Mouse (Mus musculus): Measurements from ENCODE around the gene Dapk2. TPM values are rescaled to one million over a fixed set of nuclear protein-coding genes. Genes with fewer than 3 reads are reported as not detected.

Gene Dapk2
- polyA plus RNA-seq, 1 experiment from 2014 or later = 4.8 TPM

GRCm38 (mm10) chr9:66307341-66307740, 149.3 kb downstream of the Dapk2 start:
- H3K27me3 ChIP-seq = no peaks in the 10 kb centered on the region
- no peak overlapping the region for H3K27ac ChIP-seq
- WGBS = 10% methylated on average over 2 of the region's 2 CpGs
- no peak overlapping the region for H3K9ac ChIP-seq
- no peak for ATAC-seq (replicated peaks; ENCODE audit: low FRiP score)
- H3K36me3 ChIP-seq = no peaks in the 10 kb centered on the region
- H3K4me2 ChIP-seq = no peak overlapping the region
- H3K4me3 ChIP-seq (replicated peaks) = no peak overlapping the region
- H3K4me1 ChIP-seq = no peaks in the 10 kb centered on the region
- no peaks in the 10 kb centered on the region for H3K9me3 ChIP-seq (replicated peaks)

DNA sequence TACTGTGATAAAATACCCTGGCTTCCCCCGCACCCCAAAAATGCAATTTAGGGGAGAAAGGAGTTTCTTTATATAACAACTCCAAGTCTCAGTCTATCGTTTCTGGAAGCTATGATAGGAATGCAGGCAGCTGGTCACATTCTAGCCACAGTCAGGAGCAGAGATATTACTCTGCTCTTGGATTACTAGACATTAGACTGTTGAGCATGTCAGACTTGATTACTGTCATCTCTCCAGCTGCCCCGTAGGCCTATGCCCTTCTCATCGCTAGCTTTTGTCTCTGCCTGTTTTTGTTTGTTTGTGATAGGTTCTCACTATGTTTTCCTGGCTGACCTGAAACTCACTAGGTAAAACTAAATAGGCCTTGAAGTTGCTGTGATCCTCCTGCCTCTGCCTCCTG, 150.7 kb downstream of the Dapk2 start:
- Histone ChIP-seq H3K4me1 (no peaks in the 10 kb centered on the region), H3K4me3 (replicated peaks) (no peak overlapping the region), H3K4me2 (no peak overlapping the region), H3K9ac (no peak overlapping the region), H3K36me3 (no peaks in the 10 kb centered on the region), H3K27me3 (no peaks in the 10 kb centered on the region), H3K9me3 (replicated peaks) (no peaks in the 10 kb centered on the region), H3K27ac (no peak overlapping the region)
- no peak for ATAC-seq (replicated peaks; ENCODE audit: low FRiP score)
- WGBS = 85% methylated on average over 4 of the region's 4 CpGs

GRCm38 (mm10) chr9:66311458-66311857, 153.4 kb downstream of the Dapk2 start:
- H3K9ac ChIP-seq = no peak overlapping the region

DNA sequence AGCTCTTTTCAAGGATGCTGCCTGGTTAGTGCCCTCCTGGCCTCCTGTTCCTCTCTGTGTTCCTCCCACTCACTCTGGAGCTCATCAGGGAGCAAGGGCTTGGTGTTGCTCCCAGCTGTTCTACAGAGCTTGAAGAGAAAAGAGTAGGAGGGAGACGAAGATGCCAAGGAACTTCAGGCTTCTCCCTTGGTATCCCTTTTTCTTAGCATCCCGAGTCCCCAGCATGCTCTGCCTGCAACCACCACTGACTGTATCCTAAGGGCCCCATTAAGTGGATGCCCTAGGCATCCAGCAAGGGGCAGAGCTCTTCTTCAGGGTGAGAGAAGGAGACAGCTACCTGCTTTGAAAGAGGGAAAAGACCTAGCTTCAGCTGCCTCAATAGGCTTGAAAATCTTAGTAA, 158.6 kb downstream of the Dapk2 start:
- no peak for ATAC-seq (replicated peaks; ENCODE audit: low FRiP score)
- Histone ChIP-seq H3K4me2 (no peak overlapping the region), H3K9me3 (replicated peaks) (no peaks in the 10 kb centered on the region), H3K27ac (no peak overlapping the region), H3K9ac (no peak overlapping the region), H3K36me3 (no peaks in the 10 kb centered on the region), H3K27me3 (no peaks in the 10 kb centered on the region), H3K4me3 (replicated peaks) (no peak overlapping the region), H3K4me1 (no peaks in the 10 kb centered on the region)
- WGBS = 75% methylated on average over 2 of the region's 2 CpGs

More at GRCm38 (mm10) chr9:66311458-66311857, 153.4 kb downstream of the Dapk2 start:
- H3K4me3 ChIP-seq (replicated peaks) = no peak overlapping the region
- no peaks in the 10 kb centered on the region for H3K27me3 ChIP-seq
- WGBS = 52% methylated on average over 3 of the region's 3 CpGs
- no peaks in the 10 kb centered on the region for H3K9me3 ChIP-seq (replicated peaks)
- H3K27ac ChIP-seq = no peak overlapping the region
- no peak overlapping the region for H3K4me2 ChIP-seq
- H3K36me3 ChIP-seq = no peaks in the 10 kb centered on the region
- no peak for ATAC-seq (replicated peaks; ENCODE audit: low FRiP score)
- no peaks in the 10 kb centered on the region for H3K4me1 ChIP-seq

Other genes with a start within 250 kb of the Dapk2 start
- gene Trip4, start 249.4 kb upstream of the Dapk2 start, polyA plus RNA-seq (2015; fragmentation: Nextera tagmentation; extraction: Ambion mirVana) = 33.3 and 33.8 TPM in 2 replicates
- gene Csnk1g1, start 249.3 kb upstream of the Dapk2 start, polyA plus RNA-seq (2015; fragmentation: Nextera tagmentation; extraction: Ambion mirVana) = 16.5 and 16.6 TPM in 2 replicates
- gene Ppib, start 98.0 kb upstream of the Dapk2 start, polyA plus RNA-seq (2015; fragmentation: Nextera tagmentation; extraction: Ambion mirVana) = 631 and 634 TPM in 2 replicates
- 1.4 and 2.3 TPM in 2 replicates for gene Snx22, start 88.5 kb upstream of the Dapk2 start, polyA plus RNA-seq (2015; fragmentation: Nextera tagmentation; extraction: Ambion mirVana)
- gene Snx1, start 31.6 kb upstream of the Dapk2 start, polyA plus RNA-seq (2015; fragmentation: Nextera tagmentation; extraction: Ambion mirVana) = 137 and 142 TPM in 2 replicates
- gene Ciao2a, start 31.6 kb upstream of the Dapk2 start, polyA plus RNA-seq (2015; fragmentation: Nextera tagmentation; extraction: Ambion mirVana) = 151 and 165 TPM in 2 replicates
- 20.6 and 21.0 TPM in 2 replicates for gene Herc1, start 192.2 kb downstream of the Dapk2 start, polyA plus RNA-seq (2015; fragmentation: Nextera tagmentation; extraction: Ambion mirVana)

Measured in kidney, embryonic 15.5 days (tissue).